Mouse (Mus musculus) bone marrow, adult 2 months (tissue): ENCODE measurements around the gene Dysf.

ENCODE experiments used
- CTCF ChIP-seq: fragments of 200-500 bp; IDR thresholded peaks from 2 replicates; pipeline ENCODE4 v1.5.1; 2011; ENCODE audit warnings: low read length, control low read depth; ENCODE audit not compliant: control insufficient read depth, insufficient read depth
- POLR2A ChIP-seq: fragments of 200-500 bp; IDR thresholded peaks from 2 replicates; pipeline ENCODE4 v1.6.1; 2011; ENCODE audit warnings: low read depth, mild to moderate bottlenecking, control low read depth, low read length, borderline replicate concordance; ENCODE audit not compliant: control insufficient read depth

- TF ChIP-seq CTCF, result no peak
- no peak for TF ChIP-seq POLR2A
Measured at GRCm38 (mm10) chr6:84155765-84156164, 147.4 kb downstream of the Dysf start.
